Comparison of ENCODE assay signal across 20 mouse cellular contexts in the genomic region with DNA sequence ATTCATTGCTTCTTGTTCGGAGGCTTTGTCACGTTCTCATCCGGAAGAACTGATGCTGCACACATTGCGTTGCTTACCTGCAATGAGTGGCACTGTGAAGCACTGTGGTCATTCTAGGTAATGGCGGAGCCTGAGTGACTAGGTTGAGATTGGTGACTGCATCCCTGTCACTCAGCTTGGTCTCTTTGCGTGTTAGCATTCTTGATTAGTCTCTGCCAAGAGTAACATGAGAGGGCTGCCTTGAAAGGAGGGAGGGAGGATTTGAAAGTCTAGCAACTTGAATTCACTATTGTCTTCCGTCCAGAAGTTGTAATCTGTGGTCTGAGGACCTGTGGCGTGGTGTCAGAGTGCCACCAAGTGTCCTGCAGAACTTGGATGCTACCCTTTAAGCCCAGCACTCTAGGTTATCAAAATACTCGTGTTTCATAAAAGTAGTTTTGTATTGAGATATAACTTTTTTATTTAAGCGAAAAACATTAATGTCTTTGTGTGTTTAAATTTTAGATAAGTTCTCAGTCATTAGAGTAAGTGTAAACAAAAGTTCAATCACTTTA.
A peak's percentile ranks its signal among the peaks of the same experiment; 100 is the strongest.
DNase-seq lines count a peak whose midpoint lies in the region; ATAC-seq and TF ChIP-seq lines count a peak whose summit lies in the region.
"Had no signal": no experiment of that assay in that cellular context is flagged by ENCODE, and none has a peak within 500 bp of the region (broad histone marks: within the 10 kb centered on the region; RNA-seq: fewer than 3 reads in every experiment).

No protein-coding gene starts in this region.

- ATAC-seq in heart, embryonic 12.5 days (ENCODE audit: insufficient number of reproducible peaks, low FRiP score): no peak
- ATAC-seq: forebrain, embryonic 16.5 days; hindbrain, embryonic 16.5 days; midbrain, embryonic 15.5 days had no signal

- no peak for TF ChIP-seq POLR2A in cerebellum, adult 2 months (IDR thresholded peaks at IDR 0.05; ENCODE audit: borderline replicate concordance, insufficient read depth, low read length)
- TF ChIP-seq POLR2A in lung, adult 2 months (IDR thresholded peaks at IDR 0.05; ENCODE audit: borderline replicate concordance, extremely low read depth, low read depth, low read length): no peak
- TF ChIP-seq POLR2A in small intestine, adult 2 months (IDR thresholded peaks at IDR 0.05; ENCODE audit: low read depth, low read length): no peak

- no peaks in the 10 kb centered on the region for H3K36me3 ChIP-seq in heart, embryonic 12.5 days
- no peaks in the 10 kb centered on the region for H3K36me3 ChIP-seq in heart, embryonic 10.5 days
- no peaks in the 10 kb centered on the region for H3K36me3 ChIP-seq in small intestine, adult 2 months (ENCODE audit: control insufficient read depth, insufficient read depth, low read length)
- H3K36me3 ChIP-seq: embryonic facial prominence, embryonic 12.5 days; midbrain, embryonic 15.5 days had no signal

- no peak overlapping the region for H3K9ac ChIP-seq in heart, embryonic 12.5 days
- H3K9ac ChIP-seq: embryonic facial prominence, embryonic 12.5 days; midbrain, embryonic 15.5 days had no signal

- TF ChIP-seq CTCF in cerebellum, adult 2 months (IDR thresholded peaks at IDR 0.05; ENCODE audit: borderline replicate concordance, insufficient read depth, low read depth, low read length): peak; percentile 29; the same call in 1 of the 2 replicates
- TF ChIP-seq CTCF in lung, adult 2 months (IDR thresholded peaks at IDR 0.05; ENCODE audit: insufficient read depth, low read length): peak; percentile 46; the same call in 1 of the 2 replicates
- peak; percentile 26; the same call in 1 of the 2 replicates for TF ChIP-seq CTCF in small intestine, adult 2 months (IDR thresholded peaks at IDR 0.05; ENCODE audit: extremely low read depth, insufficient read length, insufficient replicate concordance, low read depth, low read length)

- no peak overlapping the region for H3K4me3 ChIP-seq in cerebellum, adult 2 months (replicated peaks; ENCODE audit: insufficient read depth, low read depth, low read length)
- H3K4me3 ChIP-seq in heart, embryonic 12.5 days: no peak overlapping the region
- no peak overlapping the region for H3K4me3 ChIP-seq in heart, embryonic 10.5 days
- H3K4me3 ChIP-seq in lung, adult 2 months (replicated peaks; ENCODE audit: extremely low read depth, low read depth, low read length): no peak overlapping the region
- H3K4me3 ChIP-seq in small intestine, adult 2 months (ENCODE audit: low read depth, low read length): no peak overlapping the region
- H3K4me3 ChIP-seq: embryonic facial prominence, embryonic 12.5 days; megakaryocyte, embryonic 14.5 days; midbrain, embryonic 15.5 days had no signal

- H3K4me1 ChIP-seq in cerebellum, adult 2 months (ENCODE audit: control insufficient read depth, insufficient read depth, low read length): peaks cover 6% of the 10 kb centered on the region
- peaks cover 69% of the 10 kb centered on the region for H3K4me1 ChIP-seq in heart, embryonic 12.5 days (replicated peaks)
- H3K4me1 ChIP-seq in heart, embryonic 10.5 days: peaks cover 65% of the 10 kb centered on the region
- peaks cover 22% of the 10 kb centered on the region; the same call in 1 of the 2 replicates for H3K4me1 ChIP-seq in lung, adult 2 months (ENCODE audit: control insufficient read depth, insufficient read depth, low read length)
- H3K4me1 ChIP-seq in small intestine, adult 2 months (ENCODE audit: control insufficient read depth, insufficient read depth, insufficient read length, low read length): 0 out of 2 replicates have a peak, but pooled peaks cover 2% of the 10 kb centered on the region

- DNase-seq in cerebellum, adult 2 months: no peak
- no peak for DNase-seq in cerebellum, postnatal 14 days
- no peak for DNase-seq in heart, embryonic 10.5 days (ENCODE audit: low spot score)
- no peak for DNase-seq in lung, adult 2 months
- no peak for DNase-seq in lung, postnatal 4 days
- DNase-seq in thymus, postnatal 4 days: no peak
- DNase-seq: adrenal gland, adult 8-10 months; cerebellum, adult 11 months; cerebellum, postnatal 36 days; kidney, adult 8-10 months; kidney, postnatal 36 days; right cerebral cortex, adult 18-20 months; thymus, postnatal 25 days had no signal

- no peak overlapping the region for H3K4me2 ChIP-seq in heart, embryonic 12.5 days
- H3K4me2 ChIP-seq: embryonic facial prominence, embryonic 12.5 days; midbrain, embryonic 15.5 days had no signal

- H3K9me3 ChIP-seq in heart, embryonic 12.5 days (replicated peaks): no peaks in the 10 kb centered on the region
- H3K9me3 ChIP-seq in heart, embryonic 10.5 days: no peaks in the 10 kb centered on the region
- H3K9me3 ChIP-seq: embryonic facial prominence, embryonic 12.5 days; megakaryocyte, embryonic 14.5 days; midbrain, embryonic 15.5 days had no signal

- 80% methylated on average over 10 of the region's 10 CpGs for WGBS in cerebellum, adult 2 months
- WGBS in heart, embryonic 12.5 days: 58% methylated on average over 10 of the region's 10 CpGs
- 62% methylated on average over 10 of the region's 10 CpGs for WGBS in heart, embryonic 10.5 days
- WGBS in lung, adult 2 months: 66% methylated on average over 10 of the region's 10 CpGs
- WGBS in small intestine, adult 2 months: 81% methylated on average over 10 of the region's 10 CpGs

- H3K27me3 ChIP-seq in cerebellum, adult 2 months (ENCODE audit: control insufficient read depth, insufficient read depth, low read length): no peaks in the 10 kb centered on the region
- H3K27me3 ChIP-seq in heart, embryonic 12.5 days (replicated peaks): no peaks in the 10 kb centered on the region
- no peaks in the 10 kb centered on the region for H3K27me3 ChIP-seq in heart, embryonic 10.5 days (ENCODE audit: insufficient read depth, poor library complexity, severe bottlenecking)
- H3K27me3 ChIP-seq in small intestine, adult 2 months (ENCODE audit: control insufficient read depth, insufficient read depth, low read length): no peaks in the 10 kb centered on the region
- H3K27me3 ChIP-seq: embryonic facial prominence, embryonic 12.5 days; megakaryocyte, embryonic 14.5 days; midbrain, embryonic 15.5 days had no signal

- no peak overlapping the region for H3K27ac ChIP-seq in cerebellum, adult 2 months (ENCODE audit: insufficient read depth, low read length)
- H3K27ac ChIP-seq in heart, embryonic 12.5 days (ENCODE audit: poor library complexity, severe bottlenecking): peak overlapping the region; percentile 14
- no peak overlapping the region; the same call in 1 of the 2 replicates for H3K27ac ChIP-seq in heart, embryonic 10.5 days
- no peak overlapping the region for H3K27ac ChIP-seq in small intestine, adult 2 months (ENCODE audit: insufficient read depth, low read depth, low read length)
- H3K27ac ChIP-seq: embryonic facial prominence, embryonic 12.5 days; midbrain, embryonic 15.5 days had no signal
